Mouse (Mus musculus): ENCODE data around the gene Enpp3.

Gene Enpp3

DNA sequence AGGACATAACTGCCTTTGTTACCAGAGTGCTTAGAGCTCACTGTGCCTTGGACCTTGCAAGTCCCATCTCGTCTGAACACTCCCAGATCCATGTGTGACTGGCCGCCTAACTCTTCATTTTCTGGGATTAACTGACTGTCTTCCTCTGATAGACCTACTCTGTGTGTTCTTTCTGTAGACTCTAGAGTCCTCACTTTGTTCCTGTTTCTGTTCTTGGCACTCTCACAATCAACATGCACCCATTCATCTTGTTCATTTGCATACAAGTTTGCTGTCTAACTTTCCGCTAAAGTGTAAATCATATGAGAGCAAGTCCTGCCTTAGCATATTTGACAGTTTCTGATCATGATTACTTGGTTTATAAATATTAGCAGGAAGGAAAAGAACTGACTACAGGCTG lies 79.4 kb downstream of the Enpp3 start:
- DNase-seq (ENCODE audit: low spot score), result no peak

DNA sequence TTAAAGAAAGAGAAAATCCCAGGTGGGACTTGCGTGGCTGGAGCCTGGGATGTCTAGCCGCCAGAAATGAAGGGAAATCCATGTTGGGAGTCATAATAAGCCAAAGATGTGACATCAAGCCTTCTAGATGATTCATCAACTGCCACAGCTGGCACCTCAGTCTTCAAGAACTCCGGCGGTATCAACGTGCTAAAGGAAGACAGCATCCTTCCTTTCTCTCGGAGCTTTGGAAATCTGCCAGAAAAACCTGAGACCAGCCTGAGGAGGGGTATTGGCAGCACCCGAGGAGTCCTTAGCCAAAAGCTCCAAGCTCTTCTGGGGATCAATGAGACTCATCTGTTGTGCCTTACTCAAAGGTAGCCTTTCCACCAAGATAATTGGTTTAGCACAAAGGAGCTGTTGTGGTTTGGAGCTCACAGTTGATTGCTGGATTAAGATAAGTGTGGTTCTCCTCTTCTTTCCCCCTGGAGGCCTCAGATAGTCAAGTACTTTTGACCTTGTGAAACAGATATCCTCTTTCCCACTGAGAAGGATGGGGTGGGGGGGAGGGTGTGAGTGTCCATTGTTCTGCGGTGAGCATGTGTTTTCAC lies 84.2 kb downstream of the Enpp3 start:
- no peak for DNase-seq (ENCODE audit: low spot score)

DNA sequence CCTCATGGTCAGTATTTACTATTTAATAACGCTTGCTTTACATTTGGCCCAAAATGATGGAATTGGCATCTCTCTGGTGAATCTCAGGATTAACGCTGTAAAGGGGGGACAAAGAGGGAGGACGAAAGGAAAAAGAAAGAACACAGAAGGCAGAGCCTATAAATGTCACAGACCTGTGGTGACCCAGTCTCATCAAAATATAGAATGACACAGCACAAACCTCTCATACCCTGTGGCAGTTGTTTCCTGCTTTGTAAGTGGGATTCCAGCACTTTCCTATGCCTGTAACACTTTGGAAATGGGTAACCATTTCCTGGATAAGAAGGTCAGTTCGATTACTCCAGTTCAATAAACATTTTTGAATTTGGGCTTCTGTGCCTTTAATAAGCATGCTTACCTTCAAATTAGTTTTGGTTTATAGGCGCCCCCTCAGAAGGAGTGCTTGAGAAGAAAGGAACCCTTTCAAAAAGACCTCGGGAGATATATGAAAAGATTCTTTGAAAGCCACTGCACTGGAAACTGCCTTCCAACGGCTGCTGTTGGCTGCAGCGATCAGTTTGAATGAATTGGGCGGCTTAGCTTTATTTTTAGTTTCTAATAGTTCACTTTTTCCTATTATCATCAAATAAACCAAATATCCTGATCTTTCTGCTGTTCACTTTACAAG lies 87.6 kb downstream of the Enpp3 start:
- DNase-seq (ENCODE audit: low spot score), result no peak

DNA sequence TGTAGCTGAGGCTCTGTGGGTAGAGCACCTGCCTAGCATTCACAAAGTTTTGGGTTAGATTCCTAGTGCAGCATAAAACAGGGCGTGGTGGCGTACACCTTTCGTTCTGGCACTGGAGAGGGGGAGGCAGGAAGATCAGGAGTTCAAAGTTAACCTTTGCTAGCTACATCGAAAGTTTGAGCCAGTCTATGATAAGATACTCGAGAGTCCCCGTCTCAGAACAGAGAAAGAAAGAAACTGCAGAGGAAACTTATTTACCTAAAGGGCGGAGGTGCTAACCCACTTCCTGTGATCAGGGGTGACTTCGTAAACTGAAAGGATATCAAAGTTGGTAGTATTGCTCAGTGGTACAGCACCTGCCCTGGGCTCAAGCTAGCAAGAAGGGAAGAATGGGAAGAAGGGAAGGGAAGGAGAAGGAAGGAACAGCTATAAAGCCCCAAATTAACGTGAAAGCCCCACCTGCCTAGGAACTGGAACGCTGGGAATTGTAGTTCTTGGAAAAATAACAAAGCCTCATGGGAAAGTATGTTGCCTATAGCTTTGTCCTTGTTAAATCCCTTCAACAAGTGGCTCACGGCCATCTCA lies 88.3 kb downstream of the Enpp3 start:
- DNase-seq (ENCODE audit: low spot score), result peak; percentile 37

DNA sequence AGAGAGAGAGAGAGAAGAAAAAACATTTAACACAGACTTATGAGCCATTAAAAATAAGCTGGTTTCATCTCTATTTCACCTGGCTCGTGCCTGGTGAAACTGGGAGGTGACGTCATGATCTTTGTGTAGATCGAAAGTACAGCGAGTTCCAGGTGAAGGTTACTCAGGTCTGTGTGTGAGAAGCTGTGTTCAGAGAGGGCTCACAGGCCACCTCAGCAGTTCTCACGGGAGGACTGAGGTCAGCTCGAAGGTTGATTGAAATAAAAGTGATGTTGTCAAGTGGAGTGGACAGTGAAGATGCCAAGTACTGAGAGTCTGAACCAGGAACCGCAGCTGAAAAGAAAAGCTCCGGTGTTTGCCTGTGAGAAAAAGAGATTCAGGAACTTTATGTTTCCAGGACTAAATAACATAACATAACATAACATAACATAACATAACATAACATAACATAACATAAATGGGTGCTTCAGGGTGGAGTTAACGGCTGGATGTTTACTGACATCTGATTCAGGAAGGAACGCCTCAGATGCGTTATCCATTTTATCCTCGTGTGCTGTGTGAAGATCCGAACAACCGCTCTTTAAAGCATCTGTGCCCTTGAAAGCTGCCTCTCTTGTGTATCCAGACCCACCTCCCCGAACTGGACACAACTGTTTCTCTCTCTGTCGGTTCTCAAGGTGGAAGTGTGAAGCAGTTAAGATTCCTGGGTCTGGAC lies 88.9 kb downstream of the Enpp3 start:
- no peak for DNase-seq (ENCODE audit: low spot score)

DNA sequence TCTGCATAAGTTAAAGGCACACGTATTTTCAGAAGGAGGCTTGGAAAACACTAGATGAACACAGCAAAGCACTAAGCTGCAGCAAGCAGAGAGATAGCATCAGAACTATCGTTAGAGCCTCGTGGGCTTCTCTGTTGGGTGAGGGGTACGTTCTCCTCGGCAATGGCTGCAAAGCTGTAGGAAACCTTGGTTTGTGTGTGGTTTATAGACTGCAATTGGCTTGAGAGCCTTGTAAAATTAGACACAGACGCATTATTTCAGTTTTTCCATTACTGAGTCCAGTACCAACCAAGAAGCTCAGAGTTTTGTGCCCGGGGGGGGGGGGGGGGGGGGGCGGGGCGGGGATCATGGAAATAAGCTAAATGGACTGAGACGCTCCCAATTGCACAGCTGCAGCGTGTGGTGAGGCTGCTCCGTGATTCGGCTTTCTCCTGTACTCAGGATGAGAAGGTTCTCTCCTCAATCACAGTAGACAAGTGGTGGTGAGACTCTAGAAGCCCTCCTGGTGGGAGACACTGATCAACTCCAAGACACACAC lies 99.6 kb downstream of the Enpp3 start:
- no peak for DNase-seq (ENCODE audit: low spot score)

DNA sequence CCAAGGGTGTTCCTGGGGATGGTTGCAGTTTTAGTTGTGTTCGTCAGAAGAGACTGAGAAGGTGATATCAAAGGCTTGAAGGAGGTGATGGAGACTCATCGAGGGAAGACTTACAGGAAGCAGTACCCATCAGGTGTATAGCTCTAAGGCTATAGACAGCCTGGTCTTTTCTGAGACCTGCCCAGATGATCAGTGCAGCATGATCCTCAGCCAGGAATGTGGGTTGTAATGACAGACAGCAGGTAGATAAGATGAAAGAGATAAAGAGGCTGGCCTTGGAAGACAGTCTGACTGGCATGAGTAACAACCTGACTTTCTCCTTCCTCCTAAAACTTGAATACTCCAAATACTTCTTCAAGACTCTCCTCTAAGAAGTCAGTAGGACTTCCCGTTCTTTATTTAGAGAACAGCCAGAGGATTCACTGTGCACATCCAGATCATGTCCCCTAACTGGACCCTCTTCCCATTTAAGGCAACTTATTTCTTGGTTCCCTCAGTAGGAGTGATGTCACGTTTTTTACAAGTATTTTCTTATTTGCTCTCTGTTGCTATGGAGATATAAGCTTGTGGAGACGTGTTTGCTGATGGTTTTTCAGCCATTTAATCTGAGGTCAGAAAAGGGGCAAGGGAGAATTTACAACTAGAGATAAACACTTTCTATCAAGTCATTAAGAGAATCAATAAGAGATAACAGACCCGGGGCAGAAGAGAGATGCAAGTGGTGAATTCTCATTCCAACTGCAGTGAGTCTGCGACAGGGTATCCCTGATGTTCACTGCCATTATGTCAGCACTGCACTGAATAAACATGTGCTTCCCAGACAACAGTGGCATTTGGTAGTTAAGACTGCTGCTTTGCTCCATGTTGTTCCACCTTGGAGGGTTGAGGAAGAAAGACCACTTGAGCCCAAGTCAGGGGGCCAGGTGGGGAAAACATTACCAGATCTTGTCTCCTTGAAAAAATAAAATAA lies 101.1 kb downstream of the Enpp3 start:
- DNase-seq (ENCODE audit: low spot score), result peak; percentile 14

DNA sequence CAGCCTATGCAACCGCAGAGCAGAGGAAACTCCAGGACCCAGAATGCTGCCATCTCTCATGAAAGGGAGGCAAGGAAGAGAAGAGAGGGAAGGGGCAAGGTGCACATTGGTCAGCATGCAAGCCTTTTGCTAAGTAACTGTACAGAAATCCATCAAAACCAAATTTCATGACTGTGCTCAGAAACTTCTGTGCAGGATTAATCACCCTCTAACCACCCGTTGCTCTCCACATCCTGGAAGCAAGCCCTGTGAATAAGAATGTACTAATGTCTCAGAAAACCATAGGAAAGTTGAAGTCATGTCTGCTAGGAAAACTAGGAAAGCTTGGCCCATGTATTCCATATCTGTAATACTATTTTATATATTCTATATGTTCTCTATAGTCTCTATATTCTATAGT lies 103.5 kb downstream of the Enpp3 start:
- DNase-seq (ENCODE audit: low spot score), result no peak

DNA sequence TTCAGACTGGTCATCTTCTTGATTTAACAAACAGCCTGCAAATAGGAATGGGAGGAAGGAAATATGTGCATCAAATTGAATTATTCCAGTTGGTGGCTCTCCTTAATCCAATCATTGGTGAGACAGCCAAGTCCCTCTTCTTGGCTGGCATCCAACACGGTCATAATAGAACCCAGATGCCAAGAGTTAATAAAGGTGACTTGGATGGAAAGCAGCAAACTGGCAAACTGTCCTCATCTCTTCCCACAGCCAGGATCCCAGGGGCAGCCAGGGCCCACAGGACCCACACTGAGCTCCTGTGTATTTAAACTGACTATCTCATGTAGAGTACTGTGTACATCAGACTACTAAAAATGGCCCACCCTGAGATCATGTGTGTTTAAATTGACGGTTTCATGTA lies 104.2 kb downstream of the Enpp3 start:
- DNase-seq (ENCODE audit: low spot score), result no peak

DNA sequence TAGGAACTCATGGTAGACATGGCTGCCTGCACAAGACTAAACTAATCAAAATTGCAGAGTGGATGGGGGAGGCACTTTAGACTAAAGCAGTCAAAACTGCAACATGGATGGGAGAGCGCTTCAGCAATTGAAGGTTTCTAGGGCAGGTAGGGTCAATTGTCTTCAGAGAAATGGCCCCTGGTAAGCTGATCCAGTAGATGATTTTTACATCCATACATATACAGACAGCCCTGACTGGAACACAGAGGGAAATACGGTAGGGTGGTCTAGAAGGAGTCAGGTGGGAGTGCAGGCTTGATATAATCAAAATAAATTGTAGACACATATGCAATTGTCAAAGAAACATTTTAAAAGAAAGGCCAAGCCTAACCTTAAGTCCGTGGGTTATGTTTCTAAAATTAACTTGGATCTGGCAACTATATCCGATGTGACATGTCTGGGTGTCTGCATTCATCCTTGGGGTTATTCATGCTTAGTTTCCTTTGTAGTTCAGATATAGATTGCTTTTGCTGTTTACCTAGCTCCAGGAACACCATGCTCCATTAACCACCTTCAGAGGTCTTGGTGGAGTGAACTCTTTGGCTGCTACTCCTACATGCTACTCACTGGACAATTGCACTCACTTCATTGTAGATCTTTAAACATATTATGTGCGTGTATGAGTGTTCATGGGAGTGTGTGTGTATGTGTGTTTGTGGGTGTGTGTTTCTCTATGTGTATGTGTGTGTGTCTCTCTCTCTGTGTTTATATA lies 107.4 kb downstream of the Enpp3 start:
- no peak for DNase-seq (ENCODE audit: low spot score)

DNA sequence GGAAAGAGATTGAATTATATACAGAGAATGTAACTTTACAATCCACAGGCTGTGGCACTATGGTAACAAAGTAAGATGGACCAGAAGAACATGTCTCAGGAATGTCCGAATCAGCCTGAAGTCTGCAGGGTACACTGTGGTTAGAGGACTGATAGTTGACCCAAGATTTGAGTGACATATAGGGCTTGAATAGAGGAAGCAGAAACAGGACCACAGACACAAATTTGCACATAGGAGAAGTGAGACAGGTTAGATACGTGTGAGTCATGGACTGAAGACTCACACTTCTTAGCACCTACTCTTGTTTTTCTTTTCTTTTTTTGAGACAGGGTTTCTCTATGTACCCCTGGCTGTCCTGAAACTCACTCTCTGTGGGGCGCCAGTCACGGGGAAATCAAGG lies 115.1 kb downstream of the Enpp3 start:
- no peak for DNase-seq (ENCODE audit: low spot score)

DNA sequence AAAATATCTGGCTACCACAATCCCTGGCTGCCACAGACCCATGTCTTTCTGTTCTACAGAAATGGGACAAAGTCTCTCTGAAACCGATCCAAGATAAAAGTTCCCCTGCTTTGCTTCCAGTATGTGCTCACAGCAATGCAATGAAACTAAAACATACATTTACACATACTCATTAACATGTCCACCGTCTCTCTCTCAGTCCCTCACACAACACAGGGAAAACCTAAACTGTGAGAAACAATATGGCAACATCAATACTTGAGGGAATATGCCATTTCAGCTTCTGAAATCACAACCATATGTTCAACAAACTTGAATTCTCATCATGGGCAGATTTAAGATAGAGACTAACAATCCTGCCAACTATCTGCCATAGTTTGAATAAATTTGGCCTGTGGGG lies 117.4 kb downstream of the Enpp3 start:
- DNase-seq (ENCODE audit: low spot score), result no peak

All from yolk sac, embryonic 10.5 days (tissue).